Mouse (Mus musculus) right cerebral cortex, postnatal 10 days (tissue): ENCODE measurements around the gene Paf1.

ENCODE experiments used
- DNase-seq, 2 experiments: peaks; one replicate each; pipeline ENCODE4 v3.0.0; 2021; ENCODE audit warnings: low spot score in 2 of 2

The Paf1 gene

GRCm38 (mm10) chr7:28392429-28393271, at the start of gene Paf1, which contains the start of gene Med29:
Gene Paf1 (plus strand): TSS chr7:28392951.
Gene Med29 (minus strand): TSS chr7:28392708.
- DNase-seq, result peak; percentile 98 to 99

- peak in 1 of 2 experiments; percentile 74 for DNase-seq
Measured at GRCm38 (mm10) chr7:28344637-28345036, 48.1 kb upstream of the Paf1 start.

- DNase-seq, result no peak
Measured at GRCm38 (mm10) chr7:28347746-28348145, 45.0 kb upstream of the Paf1 start.

- no peak for DNase-seq
Measured at GRCm38 (mm10) chr7:28348601-28349000, 44.1 kb upstream of the Paf1 start.

GRCm38 (mm10) chr7:28350155-28350883, 42.4 kb upstream of the Paf1 start, which contains the start of gene Rps16:
Gene Rps16 (plus strand): TSS chr7:28350652.
- peak; percentile 98 to 99 for DNase-seq

- no peak for DNase-seq
Measured at GRCm38 (mm10) chr7:28351676-28352191, 41.0 kb upstream of the Paf1 start.

- no peak for DNase-seq
Measured at GRCm38 (mm10) chr7:28353267-28353666, 39.5 kb upstream of the Paf1 start.

- no peak for DNase-seq
Measured at GRCm38 (mm10) chr7:28354113-28354581, 38.6 kb upstream of the Paf1 start.

- no peak for DNase-seq
Measured at GRCm38 (mm10) chr7:28354596-28354995, 38.2 kb upstream of the Paf1 start.

GRCm38 (mm10) chr7:28355221-28355620, 37.5 kb upstream of the Paf1 start:
- no peak for DNase-seq

GRCm38 (mm10) chr7:28356981-28357380, 35.8 kb upstream of the Paf1 start:
- DNase-seq, result no peak

- DNase-seq, result no peak
Measured at GRCm38 (mm10) chr7:28357984-28358383, 34.8 kb upstream of the Paf1 start.

- no peak for DNase-seq
Measured at GRCm38 (mm10) chr7:28358431-28358830, 34.3 kb upstream of the Paf1 start.

- no peak for DNase-seq
Measured at GRCm38 (mm10) chr7:28359854-28360253, 32.9 kb upstream of the Paf1 start.

- no peak for DNase-seq
Measured at GRCm38 (mm10) chr7:28360291-28360690, 32.5 kb upstream of the Paf1 start.

GRCm38 (mm10) chr7:28361647-28362341, 31.0 kb upstream of the Paf1 start:
- no peak for DNase-seq

GRCm38 (mm10) chr7:28362441-28363060, 30.2 kb upstream of the Paf1 start:
- DNase-seq, result no peak

- no peak for DNase-seq
Measured at GRCm38 (mm10) chr7:28367663-28368275, 25.0 kb upstream of the Paf1 start.

GRCm38 (mm10) chr7:28368276-28368920, 24.4 kb upstream of the Paf1 start:
- no peak for DNase-seq

GRCm38 (mm10) chr7:28370051-28370450, 22.7 kb upstream of the Paf1 start:
- DNase-seq, result no peak
